Mouse (Mus musculus): ENCODE data around the gene Huwe1. TPM values are rescaled to one million over a fixed set of nuclear protein-coding genes. Genes with fewer than 3 reads are reported as not detected.

Huwe1 gene
- total RNA-seq, 1 experiment: 304 TPM

GRCm38 (mm10) chrX:151950231-151950630, 149.6 kb downstream of the Huwe1 start:
- no peak overlapping the region for H3K27ac ChIP-seq (ENCODE audit: insufficient read depth, low read depth, low read length, poor library complexity, severe bottlenecking)
- no peak overlapping the region for H3K9ac ChIP-seq (ENCODE audit: insufficient read depth, low read depth, low read length, poor library complexity, severe bottlenecking)
- H3K4me1 ChIP-seq (ENCODE audit: control insufficient read depth in 2 of 2, insufficient read depth in 2 of 2, low read length in 2 of 2, poor library complexity in 1 of 2): no peaks in the 10 kb centered on the region
- no peak for DNase-seq (ENCODE audit: low read depth, low spot score)
- no peaks in the 10 kb centered on the region for H3K36me3 ChIP-seq (ENCODE audit: control insufficient read depth, insufficient read depth, low read length, poor library complexity, severe bottlenecking)
- H3K9me3 ChIP-seq (ENCODE audit: control insufficient read depth, insufficient read depth, low read depth, low read length): no peaks in the 10 kb centered on the region
- H3K4me3 ChIP-seq (ENCODE audit: insufficient read depth in 1 of 2, low read depth in 1 of 2, low read length in 2 of 2, poor library complexity in 1 of 2, severe bottlenecking in 1 of 2): no peak overlapping the region
- no peak for TF ChIP-seq CHD2 (IDR thresholded peaks at IDR 0.05; ENCODE audit: low read depth, low read length)
- no peak for TF ChIP-seq HCFC1 (IDR thresholded peaks at IDR 0.05; ENCODE audit: borderline replicate concordance, insufficient read depth, low read length)
- TF ChIP-seq MAFK (IDR thresholded peaks at IDR 0.05; ENCODE audit: insufficient read depth, low read depth, low read length): no peak
- no peak for TF ChIP-seq ZNF384 (IDR thresholded peaks at IDR 0.05; ENCODE audit: low read depth, low read length)
- TF ChIP-seq ZC3H11A (IDR thresholded peaks at IDR 0.05; ENCODE audit: borderline replicate concordance, low read depth, low read length): no peak
- in situ Hi-C loops (cut with MboI; ENCODE audit: low sequenced_read_pairs in 2 of 2, unreplicated experiment in 2 of 2): loop anchor here in 1 of 2 experiments (25.0 kb wide), 1 partner anchor 212 kb away; no protein-coding TSS in a partner anchor

- Histone ChIP-seq H3K27ac (ENCODE audit: insufficient read depth, low read depth, low read length, poor library complexity, severe bottlenecking) (no peak overlapping the region), H3K9ac (ENCODE audit: insufficient read depth, low read depth, low read length, poor library complexity, severe bottlenecking) (no peak overlapping the region), H3K4me3 (ENCODE audit: insufficient read depth in 1 of 2, low read depth in 1 of 2, low read length in 2 of 2, poor library complexity in 1 of 2, severe bottlenecking in 1 of 2) (no peak overlapping the region), H3K4me1 (ENCODE audit: control insufficient read depth in 2 of 2, insufficient read depth in 2 of 2, low read length in 2 of 2, poor library complexity in 1 of 2) (no peaks in the 10 kb centered on the region), H3K9me3 (ENCODE audit: control insufficient read depth, insufficient read depth, low read depth, low read length) (no peaks in the 10 kb centered on the region), H3K36me3 (ENCODE audit: control insufficient read depth, insufficient read depth, low read length, poor library complexity, severe bottlenecking) (no peaks in the 10 kb centered on the region)
- TF ChIP-seq ZC3H11A (IDR thresholded peaks at IDR 0.05; ENCODE audit: borderline replicate concordance, low read depth, low read length) (no peak), MAFK (IDR thresholded peaks at IDR 0.05; ENCODE audit: insufficient read depth, low read depth, low read length) (no peak), CHD2 (IDR thresholded peaks at IDR 0.05; ENCODE audit: low read depth, low read length) (no peak), ZNF384 (IDR thresholded peaks at IDR 0.05; ENCODE audit: low read depth, low read length) (no peak), HCFC1 (IDR thresholded peaks at IDR 0.05; ENCODE audit: borderline replicate concordance, insufficient read depth, low read length) (no peak)
- DNase-seq (ENCODE audit: low read depth, low spot score): no peak
- in situ Hi-C loops (cut with MboI; ENCODE audit: low sequenced_read_pairs in 2 of 2, unreplicated experiment in 2 of 2): loop anchor here in 1 of 2 experiments (25.0 kb wide), 1 partner anchor 211 kb away; no protein-coding TSS in a partner anchor
These were observed 150.6 kb downstream of the Huwe1 start for GRCm38 (mm10) chrX:151951181-151951580.

Other genes starting within 250 kb of the Huwe1 start
- 69.9 and 92.3 TPM in 2 replicates for gene Hsd17b10, start 201.0 kb downstream of the Huwe1 start, total RNA-seq (2012; rRNA removed)
- 5.0 and 6.8 TPM in 2 replicates for gene Ribc1, start 215.5 kb downstream of the Huwe1 start, total RNA-seq (2012; rRNA removed)
- gene Smc1a, start 215.6 kb downstream of the Huwe1 start, total RNA-seq (2012; rRNA removed): 61.3 and 63.5 TPM in 2 replicates